In genomic region chr1:132520764-132521163, GRCm38 (mm10) we compare ENCODE assay signal across 8 mouse cellular contexts. TPM values are rescaled to one million over a fixed set of nuclear protein-coding genes. Genes with fewer than 3 reads are reported as not detected.
DNase-seq lines count a peak whose midpoint lies in the region; ATAC-seq and TF ChIP-seq lines count a peak whose summit lies in the region.

No protein-coding gene starts in this region.

- intact Hi-C loops in left cerebral cortex, postnatal 4 days (cut with DNase I), result loop anchor here (10.0 kb wide), 1 partner anchor 224 kb away; the partner anchor contains the start of gene Nfasc
- intact Hi-C loops in left cerebral cortex, postnatal 36 days (cut with DNase I), result loop anchor here (10.0 kb wide), 1 partner anchor 224 kb away; the partner anchor contains the start of gene Nfasc

- H3K36me3 ChIP-seq in forebrain, embryonic 14.5 days (ENCODE audit: control insufficient read depth, insufficient read depth, low read length), result peaks cover 49% of the 10 kb centered on the region
- H3K36me3 ChIP-seq in intestine, postnatal 0 days (ENCODE audit: control insufficient read depth, insufficient read depth), result no peaks in the 10 kb centered on the region
- H3K36me3 ChIP-seq in liver, embryonic 14.5 days (replicated peaks; ENCODE audit: control insufficient read depth, insufficient read depth, low read depth), result no peaks in the 10 kb centered on the region

- no peaks in the 10 kb centered on the region for H3K27me3 ChIP-seq in forebrain, embryonic 14.5 days (replicated peaks; ENCODE audit: control insufficient read depth, insufficient read depth, low read length)
- no peaks in the 10 kb centered on the region for H3K27me3 ChIP-seq in intestine, postnatal 0 days (replicated peaks; ENCODE audit: control insufficient read depth, insufficient read depth, low read length)
- H3K27me3 ChIP-seq in liver, embryonic 14.5 days (ENCODE audit: control insufficient read depth, insufficient read depth, low read length), result no peaks in the 10 kb centered on the region

- peak; percentile 68 for TF ChIP-seq CTCF in intestine, postnatal 0 days (IDR thresholded peaks at IDR 0.05; ENCODE audit: low read depth)
- TF ChIP-seq CTCF in liver, embryonic 14.5 days (IDR thresholded peaks at IDR 0.05; ENCODE audit: low read depth), result peak; percentile 47

- H3K4me3 ChIP-seq in forebrain, embryonic 14.5 days (ENCODE audit: low read depth, low read length), result no peak overlapping the region
- no peak overlapping the region for H3K4me3 ChIP-seq in intestine, postnatal 0 days (ENCODE audit: low read depth, low read length)
- no peak overlapping the region for H3K4me3 ChIP-seq in liver, embryonic 14.5 days (ENCODE audit: insufficient read depth in 1 of 2, low read depth in 2 of 2, low read length in 2 of 2)

- ATAC-seq in forebrain, embryonic 14.5 days, result peak; percentile 42; the same call in 1 of the 2 replicates
- peak; percentile 63 for ATAC-seq in intestine, postnatal 0 days
- ATAC-seq in liver, embryonic 14.5 days (ENCODE audit: insufficient read depth), result peak; percentile 44; the same call in 1 of the 2 replicates

- H3K4me1 ChIP-seq in forebrain, embryonic 14.5 days (ENCODE audit: control insufficient read depth, insufficient read depth, low read length), result no peaks in the 10 kb centered on the region
- H3K4me1 ChIP-seq in intestine, postnatal 0 days (replicated peaks; ENCODE audit: control insufficient read depth, insufficient read depth, low read length), result no peaks in the 10 kb centered on the region
- H3K4me1 ChIP-seq in liver, embryonic 14.5 days (replicated peaks; ENCODE audit: control insufficient read depth in 2 of 2, insufficient read depth in 2 of 2, low read length in 1 of 2), result no peaks in the 10 kb centered on the region

- H3K9me3 ChIP-seq in forebrain, embryonic 14.5 days (replicated peaks; ENCODE audit: control insufficient read depth, low read length), result no peaks in the 10 kb centered on the region
- no peaks in the 10 kb centered on the region for H3K9me3 ChIP-seq in intestine, postnatal 0 days (ENCODE audit: control insufficient read depth)
- H3K9me3 ChIP-seq in liver, embryonic 14.5 days (ENCODE audit: control insufficient read depth, low read length), result no peaks in the 10 kb centered on the region

- no peak for TF ChIP-seq EP300 in liver, embryonic 14.5 days (IDR thresholded peaks at IDR 0.05; ENCODE audit: low read depth)

- H3K27ac ChIP-seq in forebrain, embryonic 14.5 days (ENCODE audit: low read depth, low read length), result no peak overlapping the region
- no peak overlapping the region for H3K27ac ChIP-seq in intestine, postnatal 0 days (ENCODE audit: low read depth, low read length)
- no peak overlapping the region for H3K27ac ChIP-seq in liver, embryonic 14.5 days

- peak; percentile 54 for DNase-seq in left cerebral cortex, postnatal 4 days
- DNase-seq in left cerebral cortex, postnatal 36 days (ENCODE audit: low spot score in 2 of 2), result no peak
- peak; percentile 86 for DNase-seq in adrenal gland, postnatal 14 days
- peak; percentile 72 for DNase-seq in forebrain, embryonic 14.5 days (ENCODE audit: low spot score)
- peak; percentile 31 to 37 (median 33) for DNase-seq in liver, embryonic 14.5 days (ENCODE audit: low read depth in 3 of 3, low spot score in 3 of 3)
- peak; percentile 81 for DNase-seq in retina, postnatal 7 days (ENCODE audit: low read depth, low spot score)
- DNase-seq in adipocyte (ENCODE audit: low spot score), result no peak

- no peak overlapping the region for H3K9ac ChIP-seq in forebrain, embryonic 14.5 days (ENCODE audit: low read length)
- no peak overlapping the region for H3K9ac ChIP-seq in intestine, postnatal 0 days (ENCODE audit: low read depth, low read length)
- H3K9ac ChIP-seq in liver, embryonic 14.5 days (replicated peaks), result no peak overlapping the region

- no peak overlapping the region for H3K4me2 ChIP-seq in forebrain, embryonic 14.5 days (ENCODE audit: low read length)
- H3K4me2 ChIP-seq in intestine, postnatal 0 days (replicated peaks; ENCODE audit: low read depth), result peak overlapping the region; percentile 24; the same call in 1 of the 2 replicates
- no peak overlapping the region for H3K4me2 ChIP-seq in liver, embryonic 14.5 days (ENCODE audit: low read depth)

- WGBS in forebrain, embryonic 14.5 days, result 29% methylated on average over 2 of the region's 6 CpGs
- WGBS in intestine, postnatal 0 days, result 42% methylated on average over 2 of the region's 6 CpGs
- 11% methylated on average over 3 of the region's 6 CpGs for WGBS in liver, embryonic 14.5 days (ENCODE audit: insufficient replicate concordance)

RNA-seq across cellular contexts. Expression of gene Tmem81, which starts 14.7 kb away (rescaled TPM):
- 1 to 10 TPM; 2.2 to 2.9 TPM for total RNA-seq in left cerebral cortex, postnatal 4 days (2021)
- total RNA-seq in left cerebral cortex, postnatal 36 days (2021), result 1 to 10 TPM; 3.1 to 4.3 TPM
- 2.3 and 4.2 TPM in 2 replicates for total RNA-seq in adrenal gland, postnatal 14 days (2021)
- polyA plus RNA-seq in forebrain, embryonic 14.5 days (2014; fragmentation: Nextera tagmentation; extraction: Ambion mirVana), result 0.74 and 1.1 TPM in 2 replicates
- polyA plus RNA-seq in intestine, postnatal 0 days (2015; fragmentation: Nextera tagmentation; extraction: Ambion mirVana), result 2.9 and 3.1 TPM in 2 replicates
- 1.1 and 1.3 TPM in 2 replicates for polyA plus RNA-seq in liver, embryonic 14.5 days (2012; rRNA removed)
- 0.66 and 0.88 TPM in 2 replicates for polyA plus RNA-seq in liver, embryonic 14.5 days (2014; fragmentation: Nextera tagmentation; extraction: Ambion mirVana)

RNA-seq across cellular contexts. Expression of gene Cntn2, which starts 22.3 kb away (rescaled TPM):
- total RNA-seq in left cerebral cortex, postnatal 4 days (2021), result 100 to 1,000 TPM; 113 to 118 TPM
- total RNA-seq in left cerebral cortex, postnatal 36 days (2021), result 10 to 100 TPM; 81.8 to 82.9 TPM
- 0.07 and 0.94 TPM in 2 replicates for total RNA-seq in adrenal gland, postnatal 14 days (2021)
- polyA plus RNA-seq in forebrain, embryonic 14.5 days (2014; fragmentation: Nextera tagmentation; extraction: Ambion mirVana), result 68.0 and 102 TPM in 2 replicates
- 0.14 and 0.29 TPM in 2 replicates for polyA plus RNA-seq in intestine, postnatal 0 days (2015; fragmentation: Nextera tagmentation; extraction: Ambion mirVana)
- 0.02 and 0.17 TPM in 2 replicates for polyA plus RNA-seq in liver, embryonic 14.5 days (2012; rRNA removed)
- polyA plus RNA-seq in liver, embryonic 14.5 days (2014; fragmentation: Nextera tagmentation; extraction: Ambion mirVana), result 0.05 TPM in 1 of 2 replicates, not detected in the other

RNA-seq across cellular contexts. Expression of gene Rbbp5, which starts 43.6 kb away (rescaled TPM):
- 10 to 100 TPM; 37.9 to 39.0 TPM for total RNA-seq in left cerebral cortex, postnatal 4 days (2021)
- 10 to 100 TPM; 49.3 to 66.3 TPM for total RNA-seq in left cerebral cortex, postnatal 36 days (2021)
- total RNA-seq in adrenal gland, postnatal 14 days (2021), result 31.6 and 33.2 TPM in 2 replicates
- polyA plus RNA-seq in forebrain, embryonic 14.5 days (2014; fragmentation: Nextera tagmentation; extraction: Ambion mirVana), result 46.5 and 53.7 TPM in 2 replicates
- 14.5 and 16.6 TPM in 2 replicates for polyA plus RNA-seq in intestine, postnatal 0 days (2015; fragmentation: Nextera tagmentation; extraction: Ambion mirVana)
- polyA plus RNA-seq in liver, embryonic 14.5 days (2012; rRNA removed), result 13.0 and 16.3 TPM in 2 replicates
- polyA plus RNA-seq in liver, embryonic 14.5 days (2014; fragmentation: Nextera tagmentation; extraction: Ambion mirVana), result 19.9 and 20.0 TPM in 2 replicates

Comparison
In these comparisons a context has a peak if more than half of its experiments do, and no peak if none do; other contexts are left out.
1. DNase-seq: peak in left cerebral cortex, postnatal 4 days (single experiment), adrenal gland, postnatal 14 days (single experiment), forebrain, embryonic 14.5 days (single experiment), liver, embryonic 14.5 days (3 of 3) and retina, postnatal 7 days (single experiment); none in left cerebral cortex, postnatal 36 days (0 of 2) and adipocyte (single experiment).
2. RNA of gene Cntn2, which starts 22.3 kb away (total RNA-seq): 113 to 118 TPM in left cerebral cortex, postnatal 4 days and 81.8 to 82.9 TPM in left cerebral cortex, postnatal 36 days; 0.07 to 0.94 TPM in adrenal gland, postnatal 14 days; every median in the first group is over 10 times any median in the second.
3. Peak in every context shown above with its lines, with median percentiles within 50 percentile points of each other: ATAC-seq.